ENCODE assay signal across 19 mouse cellular contexts in genomic region chr15:93265231-93265630, GRCm38 (mm10). TPM values are rescaled to one million over a fixed set of nuclear protein-coding genes. Genes with fewer than 3 reads are reported as not detected.
DNase-seq lines count a peak whose midpoint lies in the region; ATAC-seq and TF ChIP-seq lines count a peak whose summit lies in the region.
"Had no signal": no experiment of that assay in that cellular context is flagged by ENCODE, and none has a peak within 500 bp of the region (broad histone marks: within the 10 kb centered on the region; RNA-seq: fewer than 3 reads in every experiment).

No protein-coding gene starts in this region.

- no peak overlapping the region for H3K4me3 ChIP-seq in intestine, postnatal 0 days (ENCODE audit: low read depth, low read length)
- H3K4me3 ChIP-seq in intestine, embryonic 15.5 days (replicated peaks): no peak overlapping the region
- H3K4me3 ChIP-seq: embryonic facial prominence, embryonic 13.5 days; erythroblast, embryonic 14.5 days; forebrain, embryonic 10.5 days; forebrain, embryonic 13.5 days; heart, embryonic 12.5 days; heart, embryonic 15.5 days; hindbrain, embryonic 10.5 days; hindbrain, embryonic 13.5 days had no signal

- 0 out of 2 replicates have a peak, but pooled peaks have one; percentile 36 for ATAC-seq in intestine, postnatal 0 days
- ATAC-seq in intestine, embryonic 15.5 days: no peak
- ATAC-seq: CD4-positive, CD25-positive, alpha-beta regulatory T cell, adult 4 months; forebrain, embryonic 13.5 days; forebrain, embryonic 16.5 days; hindbrain, embryonic 16.5 days; intestine, embryonic 16.5 days had no signal

- no peak overlapping the region for H3K9ac ChIP-seq in intestine, postnatal 0 days (ENCODE audit: low read depth, low read length)
- no peak overlapping the region for H3K9ac ChIP-seq in intestine, embryonic 15.5 days
- H3K9ac ChIP-seq: embryonic facial prominence, embryonic 13.5 days; forebrain, embryonic 13.5 days; heart, embryonic 12.5 days; heart, embryonic 15.5 days; hindbrain, embryonic 13.5 days had no signal

- no peak overlapping the region for H3K4me2 ChIP-seq in intestine, postnatal 0 days (replicated peaks; ENCODE audit: low read depth)
- no peak overlapping the region for H3K4me2 ChIP-seq in intestine, embryonic 15.5 days (replicated peaks)
- H3K4me2 ChIP-seq: embryonic facial prominence, embryonic 13.5 days; forebrain, embryonic 13.5 days; heart, embryonic 12.5 days; heart, embryonic 15.5 days; hindbrain, embryonic 13.5 days had no signal

- no peaks in the 10 kb centered on the region for H3K27me3 ChIP-seq in intestine, postnatal 0 days (replicated peaks; ENCODE audit: control insufficient read depth, insufficient read depth, low read length)
- no peaks in the 10 kb centered on the region for H3K27me3 ChIP-seq in intestine, embryonic 15.5 days (replicated peaks)
- H3K27me3 ChIP-seq: embryonic facial prominence, embryonic 13.5 days; forebrain, embryonic 13.5 days; heart, embryonic 12.5 days; heart, embryonic 15.5 days; hindbrain, embryonic 13.5 days had no signal

- 0 out of 2 replicates have a peak, but pooled peaks cover 4% of the 10 kb centered on the region for H3K36me3 ChIP-seq in intestine, postnatal 0 days (ENCODE audit: control insufficient read depth, insufficient read depth)
- H3K36me3 ChIP-seq in intestine, embryonic 15.5 days: peaks cover 8% of the 10 kb centered on the region
- H3K36me3 ChIP-seq: heart, embryonic 15.5 days had no signal

- TF ChIP-seq CTCF in intestine, postnatal 0 days (IDR thresholded peaks at IDR 0.05; ENCODE audit: low read depth): no peak

- peak; percentile 37 for DNase-seq in adrenal gland, adult 8-10 months
- no peak for DNase-seq in adrenal gland, adult 18-20 months (ENCODE audit: low spot score in 2 of 2)
- peak; percentile 41 to 42 for DNase-seq in adrenal gland, postnatal 36 days
- DNase-seq in fat pad, adult 2 months (ENCODE audit: extremely low read depth, low read depth, low spot score): peak; percentile 26
- DNase-seq in layer of hippocampus, adult 11-12 months (ENCODE audit: low spot score): no peak

- H3K9me3 ChIP-seq in intestine, postnatal 0 days (ENCODE audit: control insufficient read depth): no peaks in the 10 kb centered on the region
- no peaks in the 10 kb centered on the region for H3K9me3 ChIP-seq in intestine, embryonic 15.5 days
- H3K9me3 ChIP-seq: embryonic facial prominence, embryonic 13.5 days; forebrain, embryonic 10.5 days; forebrain, embryonic 13.5 days; heart, embryonic 12.5 days; heart, embryonic 15.5 days; hindbrain, embryonic 10.5 days; hindbrain, embryonic 13.5 days had no signal

- WGBS in intestine, postnatal 0 days: 57% methylated on average over 3 of the region's 3 CpGs
- WGBS in intestine, embryonic 15.5 days: 72% methylated on average over 3 of the region's 3 CpGs

- H3K27ac ChIP-seq in intestine, postnatal 0 days (ENCODE audit: low read depth, low read length): no peak overlapping the region
- no peak overlapping the region for H3K27ac ChIP-seq in intestine, embryonic 15.5 days
- H3K27ac ChIP-seq: embryonic facial prominence, embryonic 13.5 days; forebrain, embryonic 10.5 days; forebrain, embryonic 13.5 days; heart, embryonic 15.5 days; hindbrain, embryonic 10.5 days; hindbrain, embryonic 13.5 days had no signal

- H3K4me1 ChIP-seq in intestine, postnatal 0 days (replicated peaks; ENCODE audit: control insufficient read depth, insufficient read depth, low read length): no peaks in the 10 kb centered on the region
- no peaks in the 10 kb centered on the region; the same call in 1 of the 2 replicates for H3K4me1 ChIP-seq in intestine, embryonic 15.5 days (replicated peaks)

RNA-seq across cellular contexts. Expression of gene Gxylt1, which starts 9.7 kb away (rescaled TPM):
- 10 to 100 TPM; 26.5 to 32.2 (median 31.0) TPM for total RNA-seq in adrenal gland, adult 8-10 months (2022)
- total RNA-seq in adrenal gland, adult 18-20 months (2021): 10 to 100 TPM; 32.2 to 36.6 TPM
- 4.9 and 5.5 TPM in 2 replicates for polyA plus RNA-seq in intestine, postnatal 0 days (2015; fragmentation: Nextera tagmentation; extraction: Ambion mirVana)
- polyA plus RNA-seq in intestine, embryonic 15.5 days (2015; fragmentation: Nextera tagmentation; extraction: Ambion mirVana): 10.2 and 10.8 TPM in 2 replicates
- 10 to 100 TPM; 32.9 to 34.2 TPM for total RNA-seq in adrenal gland, postnatal 36 days (2021)

Comparison
In these comparisons a context has a peak if more than half of its experiments do, and no peak if none do; other contexts are left out.
1. DNase-seq: peak in adrenal gland, adult 8-10 months (single experiment), adrenal gland, postnatal 36 days (2 of 2) and fat pad, adult 2 months (single experiment); none in adrenal gland, adult 18-20 months (0 of 2) and layer of hippocampus, adult 11-12 months (single experiment).